Mouse (Mus musculus) hindbrain, embryonic 12.5 days (tissue): ENCODE measurements around the gene Wdsub1. TPM values are rescaled to one million over a fixed set of nuclear protein-coding genes. Genes with fewer than 3 reads are reported as not detected.

ENCODE experiments used
- ATAC-seq: fragments of 200-750 bp; cut with Nextera tagmentation; 2 replicates; pipeline ENCODE4 v1.8.0; 2017; ENCODE audit warnings: moderate TSS enrichment; ENCODE audit not compliant: low FRiP score
- H3K27ac ChIP-seq: fragments of 300-500 bp; sonication (generic); 2 replicates; pipeline ENCODE4 v1.5.1; 2016; ENCODE audit warnings: mild to moderate bottlenecking
- H3K27me3 ChIP-seq: fragments of 300-500 bp; sonication (generic); 2 replicates; pipeline ENCODE4 v1.6.1; 2016; ENCODE audit warnings: mild to moderate bottlenecking
- H3K36me3 ChIP-seq: fragments of 300-500 bp; sonication (generic); 2 replicates; pipeline ENCODE4 v1.6.1; 2016; ENCODE audit warnings: mild to moderate bottlenecking
- H3K4me1 ChIP-seq: fragments of 300-500 bp; sonication (generic); 2 replicates; pipeline ENCODE4 v1.6.1; 2016
- H3K4me2 ChIP-seq: fragments of 300-500 bp; sonication (generic); replicated peaks from 2 replicates; pipeline ENCODE4 v1.6.1; 2016; ENCODE audit warnings: mild to moderate bottlenecking
- H3K4me3 ChIP-seq: fragments of 300-500 bp; sonication (generic); 2 replicates; pipeline ENCODE4 v1.5.1; 2016; ENCODE audit warnings: mild to moderate bottlenecking
- H3K9ac ChIP-seq: fragments of 300-500 bp; sonication (generic); 2 replicates; pipeline ENCODE4 v1.6.1; 2016; ENCODE audit warnings: mild to moderate bottlenecking, moderate library complexity
- H3K9me3 ChIP-seq: fragments of 300-500 bp; sonication (generic); replicated peaks from 2 replicates; pipeline ENCODE4 v1.6.1; 2016; ENCODE audit warnings: mild to moderate bottlenecking
- WGBS: fragments of 180-500 bp; shearing (Covaris S2); methylation state at CpG from one replicate; pipeline ENCODE4 v1.1.7; 2016; 5-methylcytosine and 5-hydroxymethylcytosine counted together
- polyA plus RNA-seq: library from polyadenylated mRNA; unstranded; fragments of >200 nt; fragmentation: Nextera tagmentation; extraction: Ambion mirVana; gene quantifications from 2 replicates; pipeline ENCODE4 v1.2.1, GENCODE M21; 2016

Gene Wdsub1
- 17.4 and 21.7 TPM in 2 replicates for polyA plus RNA-seq

DNA sequence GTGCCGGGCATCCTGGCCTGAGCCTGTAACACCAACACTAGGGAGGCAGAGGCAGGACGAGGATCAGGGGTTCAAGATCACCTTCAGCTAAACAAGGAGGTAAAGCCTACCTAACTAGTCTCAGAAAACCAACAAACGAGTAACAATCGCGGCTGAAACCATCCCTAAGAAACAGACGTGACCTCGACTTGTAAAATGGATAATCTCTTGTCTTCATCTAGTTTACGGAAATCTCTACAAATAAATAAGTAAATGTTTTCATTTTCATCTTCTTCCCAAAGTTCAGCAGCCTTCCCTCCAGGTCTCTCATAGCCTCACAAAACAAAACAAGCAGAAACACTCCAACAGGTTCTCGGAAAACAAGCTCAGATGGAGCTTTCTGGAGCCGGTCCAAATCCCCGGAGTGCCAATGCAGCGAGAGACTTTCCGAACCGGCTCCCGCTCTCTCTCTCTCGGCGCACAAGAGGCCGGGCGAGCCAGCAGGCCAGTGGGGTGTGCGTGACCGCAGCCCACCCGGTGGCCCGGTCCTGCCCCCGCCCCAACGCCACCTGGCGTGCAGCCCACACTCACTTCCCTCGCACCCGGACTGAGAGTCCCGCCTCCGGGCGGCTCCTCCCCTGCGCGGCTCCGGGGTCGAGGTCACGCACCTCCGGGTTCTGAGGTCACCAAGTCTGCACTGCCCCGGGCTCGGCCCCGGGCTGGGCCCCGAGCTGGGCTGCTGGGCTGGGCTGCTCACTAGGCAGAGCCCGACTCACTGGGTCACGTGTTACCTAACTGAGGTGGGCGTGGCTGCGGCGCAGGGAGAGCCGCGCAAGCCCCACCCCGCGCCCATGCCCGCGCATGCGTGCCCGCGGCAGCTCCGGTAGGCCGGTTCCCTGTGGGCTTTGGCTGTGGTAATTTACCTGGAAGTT is at the start of gene Wdsub1:
TSS of gene Wdsub1 (minus strand) at position 761 of the 911 bp plus-strand sequence.
- H3K27me3 ChIP-seq, result no peaks in the 10 kb centered on the region
- peak within 1 kb of the TSS; percentile 31; the same call in 1 of the 2 replicates for H3K27ac ChIP-seq
- 5% methylated on average over 57 of the region's 57 CpGs for WGBS

DNA sequence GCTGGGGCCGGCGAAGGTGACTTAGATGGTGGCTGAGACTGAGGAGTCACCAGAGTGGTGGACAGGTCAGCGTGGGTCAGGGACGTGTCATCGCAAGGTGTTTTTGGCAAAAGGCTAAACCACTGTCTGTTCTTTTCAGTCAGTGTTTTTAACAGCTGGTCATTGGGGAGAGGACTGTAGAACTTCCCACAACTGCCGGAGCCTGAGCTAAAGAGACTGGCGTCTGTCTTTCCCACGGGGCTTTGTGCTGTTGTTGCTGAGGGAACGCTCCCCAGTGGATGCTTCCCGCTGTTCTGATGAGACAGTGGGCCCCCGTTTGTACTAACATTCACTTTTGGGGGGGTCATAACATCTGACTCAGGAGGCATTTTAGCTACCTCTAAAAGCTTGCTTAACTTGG is 31.2 kb upstream of the Wdsub1 start:
- H3K36me3 ChIP-seq, result peaks cover 71% of the 10 kb centered on the region
- 83% methylated on average over 11 of the region's 11 CpGs for WGBS

More for the DNA sequence above, at the start of gene Wdsub1:
- H3K36me3 ChIP-seq, result no peaks in the 10 kb centered on the region
- H3K4me3 ChIP-seq, result peak within 1 kb of the TSS; percentile 75
- ATAC-seq, result peak; percentile 95
- H3K4me1 ChIP-seq, result no peaks in the 10 kb centered on the region
- H3K9me3 ChIP-seq, result no peaks in the 10 kb centered on the region
- peak within 1 kb of the TSS; percentile 68 for H3K4me2 ChIP-seq
- H3K9ac ChIP-seq, result peak within 1 kb of the TSS; percentile 67

GRCm38 (mm10) chr2:59908048-59908447 is 25.7 kb upstream of the Wdsub1 start:
- no peak overlapping the region for H3K4me3 ChIP-seq
- H3K36me3 ChIP-seq, result peaks cover 48% of the 10 kb centered on the region
- H3K27ac ChIP-seq, result no peak overlapping the region
- 87% methylated on average over 9 of the region's 9 CpGs for WGBS
- H3K9me3 ChIP-seq, result no peaks in the 10 kb centered on the region
- no peak for ATAC-seq
- H3K4me2 ChIP-seq, result no peak overlapping the region
- no peaks in the 10 kb centered on the region for H3K4me1 ChIP-seq
- no peaks in the 10 kb centered on the region for H3K27me3 ChIP-seq
- H3K9ac ChIP-seq, result no peak overlapping the region

More for the DNA sequence above, 31.2 kb upstream of the Wdsub1 start:
- H3K9me3 ChIP-seq, result no peaks in the 10 kb centered on the region
- H3K4me3 ChIP-seq, result no peak overlapping the region
- no peak overlapping the region for H3K9ac ChIP-seq
- H3K27me3 ChIP-seq, result no peaks in the 10 kb centered on the region
- H3K4me1 ChIP-seq, result no peaks in the 10 kb centered on the region
- H3K4me2 ChIP-seq, result no peak overlapping the region
- H3K27ac ChIP-seq, result no peak overlapping the region
- ATAC-seq, result no peak

GRCm38 (mm10) chr2:59904007-59904406 is 21.6 kb upstream of the Wdsub1 start:
- 88% methylated on average over 7 of the region's 7 CpGs for WGBS
- Histone ChIP-seq H3K9ac (no peak overlapping the region), H3K27ac (no peak overlapping the region), H3K4me2 (no peak overlapping the region), H3K27me3 (no peaks in the 10 kb centered on the region), H3K9me3 (no peaks in the 10 kb centered on the region), H3K36me3 (peaks cover 37% of the 10 kb centered on the region), H3K4me3 (no peak overlapping the region), H3K4me1 (no peaks in the 10 kb centered on the region)
- no peak for ATAC-seq

DNA sequence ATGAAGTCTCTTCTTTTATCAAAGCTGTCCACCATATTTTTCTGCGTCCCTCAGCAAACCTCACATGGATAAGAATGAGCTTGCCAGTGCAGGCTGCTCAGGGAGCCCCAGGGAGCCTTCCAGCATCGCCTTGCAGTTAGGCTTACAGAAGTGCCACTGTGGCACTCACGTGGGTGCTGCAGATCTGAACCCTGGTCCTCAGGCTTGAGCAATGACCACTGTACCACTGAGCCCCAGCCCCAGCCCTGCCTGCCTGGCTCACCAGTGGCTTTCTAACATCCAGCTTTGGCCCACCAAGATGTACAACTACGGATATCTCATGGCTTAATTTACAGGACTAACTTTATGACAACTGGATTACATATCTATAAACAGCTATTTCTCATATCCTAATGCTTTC is 16.3 kb upstream of the Wdsub1 start:
- Histone ChIP-seq H3K4me1 (no peaks in the 10 kb centered on the region), H3K4me3 (no peak overlapping the region), H3K36me3 (peaks cover 27% of the 10 kb centered on the region), H3K9me3 (no peaks in the 10 kb centered on the region), H3K9ac (no peak overlapping the region), H3K27me3 (no peaks in the 10 kb centered on the region), H3K27ac (no peak overlapping the region), H3K4me2 (no peak overlapping the region)
- 74% methylated on average over 4 of the region's 4 CpGs for WGBS
- ATAC-seq, result no peak

DNA sequence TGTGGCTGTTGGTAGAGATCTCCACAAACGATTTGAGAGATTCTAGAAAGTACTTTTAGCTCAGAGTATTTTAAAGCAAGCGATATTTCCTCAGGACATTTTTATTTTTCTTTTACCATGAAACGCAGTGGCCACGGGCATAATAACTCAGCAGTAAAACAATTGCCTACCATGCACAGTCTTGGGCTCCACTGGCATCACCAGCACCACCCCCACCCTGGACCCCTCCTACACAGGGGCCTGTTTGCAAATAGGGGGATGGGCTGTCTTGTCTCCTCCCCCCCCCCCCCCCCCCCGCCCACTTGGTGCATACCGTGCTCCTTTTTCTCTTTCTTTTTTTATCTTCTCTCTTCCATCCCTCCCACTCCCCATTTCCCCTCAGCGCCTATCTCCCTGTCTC is 15.7 kb upstream of the Wdsub1 start:
- Histone ChIP-seq H3K4me1 (no peaks in the 10 kb centered on the region), H3K9ac (no peak overlapping the region), H3K9me3 (no peaks in the 10 kb centered on the region), H3K36me3 (peaks cover 27% of the 10 kb centered on the region), H3K27ac (no peak overlapping the region), H3K27me3 (no peaks in the 10 kb centered on the region), H3K4me3 (no peak overlapping the region), H3K4me2 (no peak overlapping the region)
- WGBS, result 87% methylated on average over 6 of the region's 7 CpGs
- ATAC-seq, result no peak; the same call in 1 of the 2 replicates

DNA sequence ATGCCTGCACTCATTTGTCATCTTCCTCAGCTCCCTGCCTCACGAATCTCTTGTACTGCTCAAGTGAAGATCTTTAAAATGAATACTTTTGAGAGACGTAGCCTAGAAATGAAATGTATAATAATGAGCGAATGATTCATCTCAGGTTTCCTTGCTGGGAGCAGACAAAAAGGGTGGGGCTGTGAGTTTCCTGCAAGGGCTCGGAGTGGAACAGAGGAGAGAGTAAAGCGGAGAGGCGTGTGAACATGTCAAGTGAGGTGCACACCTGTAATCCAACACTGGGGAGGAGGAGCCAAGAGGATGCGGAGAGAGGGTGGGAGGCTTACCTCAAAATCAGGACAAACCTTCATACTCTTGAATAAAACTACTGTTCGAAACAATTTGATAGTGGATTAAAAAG is 14.4 kb upstream of the Wdsub1 start:
- no peak overlapping the region for H3K4me2 ChIP-seq
- H3K9ac ChIP-seq, result no peak overlapping the region
- H3K27me3 ChIP-seq, result no peaks in the 10 kb centered on the region
- no peak overlapping the region for H3K4me3 ChIP-seq
- no peaks in the 10 kb centered on the region for H3K9me3 ChIP-seq
- H3K4me1 ChIP-seq, result no peaks in the 10 kb centered on the region
- H3K36me3 ChIP-seq, result peaks cover 29% of the 10 kb centered on the region
- 83% methylated on average over 8 of the region's 8 CpGs for WGBS
- no peak for ATAC-seq
- no peak overlapping the region for H3K27ac ChIP-seq

- H3K4me2 ChIP-seq, result no peak overlapping the region
- no peak overlapping the region for H3K9ac ChIP-seq
- no peak overlapping the region for H3K4me3 ChIP-seq
- H3K27ac ChIP-seq, result no peak overlapping the region
- no peak for ATAC-seq
- no peaks in the 10 kb centered on the region for H3K27me3 ChIP-seq
- 77% methylated on average over 7 of the region's 7 CpGs for WGBS
- H3K36me3 ChIP-seq, result peaks cover 26% of the 10 kb centered on the region
- H3K4me1 ChIP-seq, result no peaks in the 10 kb centered on the region
- H3K9me3 ChIP-seq, result no peaks in the 10 kb centered on the region
These were observed 14.0 kb upstream of the Wdsub1 start for GRCm38 (mm10) chr2:59896400-59896799.

- Histone ChIP-seq H3K9me3 (no peaks in the 10 kb centered on the region), H3K4me3 (no peak overlapping the region), H3K9ac (no peak overlapping the region), H3K27me3 (no peaks in the 10 kb centered on the region), H3K4me1 (no peaks in the 10 kb centered on the region), H3K4me2 (no peak overlapping the region), H3K27ac (no peak overlapping the region), H3K36me3 (peaks cover 7% of the 10 kb centered on the region)
- no peak for ATAC-seq
- 86% methylated on average over 6 of the region's 6 CpGs for WGBS
These were observed 7.3 kb upstream of the Wdsub1 start for GRCm38 (mm10) chr2:59889699-59890098.

DNA sequence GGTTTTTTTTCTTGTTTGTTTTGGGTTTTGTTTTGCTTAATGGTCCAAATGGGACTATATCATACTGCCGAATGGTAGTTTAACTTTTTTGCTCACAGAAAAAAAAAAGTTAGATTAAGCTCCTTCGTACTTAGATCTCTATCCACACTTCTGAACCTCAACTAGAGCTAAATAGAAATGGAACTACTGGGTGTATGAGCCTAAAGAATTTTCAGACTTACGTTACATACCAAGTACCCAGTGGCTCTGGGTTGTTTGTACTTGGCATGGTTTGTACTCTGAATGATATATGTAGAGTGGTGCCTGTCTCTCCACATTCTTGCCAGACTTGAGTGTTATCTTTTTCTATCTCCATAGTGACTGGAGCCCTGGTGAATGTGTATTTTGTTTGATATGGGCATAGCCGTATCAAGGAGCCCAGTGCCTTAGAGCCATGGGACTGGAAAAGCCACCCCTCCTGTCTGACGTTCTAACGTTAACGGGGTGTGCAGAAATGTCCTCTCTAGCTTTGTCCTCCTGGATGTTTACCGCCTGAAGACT is 421 bp upstream of the Wdsub1 start:
- Histone ChIP-seq H3K27me3 (no peaks in the 10 kb centered on the region), H3K36me3 (no peaks in the 10 kb centered on the region), H3K4me2 (peak overlapping the region; percentile 68), H3K27ac (no peak overlapping the region), H3K9ac (no peak overlapping the region), H3K4me1 (no peaks in the 10 kb centered on the region), H3K4me3 (peak overlapping the region; percentile 75), H3K9me3 (no peaks in the 10 kb centered on the region)
- WGBS, result 79% methylated on average over 8 of the region's 8 CpGs
- peak; percentile 41 for ATAC-seq

- Histone ChIP-seq H3K4me1 (no peaks in the 10 kb centered on the region), H3K36me3 (no peaks in the 10 kb centered on the region), H3K9me3 (no peaks in the 10 kb centered on the region), H3K27ac (no peak overlapping the region), H3K27me3 (no peaks in the 10 kb centered on the region), H3K4me3 (peak overlapping the region; percentile 75; the same call in 1 of the 2 replicates), H3K9ac (no peak overlapping the region), H3K4me2 (peak overlapping the region; percentile 68)
- WGBS, result 79% methylated on average over 6 of the region's 6 CpGs
- ATAC-seq, result no peak
These were observed 987 bp downstream of the Wdsub1 start for GRCm38 (mm10) chr2:59881404-59881803.

DNA sequence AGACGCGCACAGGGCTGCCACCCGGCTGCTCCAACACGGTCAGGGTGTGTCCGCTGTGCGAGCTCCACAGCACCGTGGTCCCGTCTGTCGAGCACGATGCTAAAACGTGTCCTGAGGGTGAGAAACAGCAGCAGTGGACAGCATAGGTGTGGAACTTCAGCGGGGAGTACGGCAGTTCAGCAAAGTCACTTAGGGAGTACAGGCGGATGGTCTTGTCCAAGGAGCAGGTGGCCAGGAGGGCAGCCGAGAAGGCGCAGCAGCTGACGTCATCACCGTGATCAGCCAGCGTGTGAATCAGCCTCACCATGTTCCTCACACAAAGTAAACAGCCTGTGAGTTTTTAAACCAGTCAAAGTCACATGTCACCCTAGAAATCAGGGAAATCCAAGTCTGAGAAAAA is 4.2 kb downstream of the Wdsub1 start:
- no peak overlapping the region for H3K9ac ChIP-seq
- no peak overlapping the region for H3K4me3 ChIP-seq
- H3K4me2 ChIP-seq, result no peak overlapping the region
- H3K4me1 ChIP-seq, result no peaks in the 10 kb centered on the region
- no peaks in the 10 kb centered on the region for H3K36me3 ChIP-seq
- no peak for ATAC-seq
- H3K27ac ChIP-seq, result no peak overlapping the region
- 78% methylated on average over 19 of the region's 19 CpGs for WGBS
- H3K9me3 ChIP-seq, result no peaks in the 10 kb centered on the region
- H3K27me3 ChIP-seq, result no peaks in the 10 kb centered on the region
